Mouse (Mus musculus): ENCODE results near the gene Hs3st3b1.

The Hs3st3b1 gene

GRCm38 (mm10) chr11:63924286-63924930, 2.3 kb upstream of the Hs3st3b1 start:
- no peak for DNase-seq (ENCODE audit: extremely low read depth, low read depth)

- no peak for DNase-seq (ENCODE audit: extremely low read depth, low read depth)
Measured at GRCm38 (mm10) chr11:63923386-63923785, 1.3 kb upstream of the Hs3st3b1 start.

GRCm38 (mm10) chr11:63921044-63921951, 792 bp downstream of the Hs3st3b1 start:
- no peak for DNase-seq (ENCODE audit: extremely low read depth, low read depth)

GRCm38 (mm10) chr11:63920531-63920930, 1.6 kb downstream of the Hs3st3b1 start:
- no peak for DNase-seq (ENCODE audit: extremely low read depth, low read depth)

- no peak for DNase-seq (ENCODE audit: extremely low read depth, low read depth)
Measured at GRCm38 (mm10) chr11:63919211-63920098, 2.6 kb downstream of the Hs3st3b1 start.

- DNase-seq (ENCODE audit: extremely low read depth, low read depth), result no peak
Measured at GRCm38 (mm10) chr11:63918321-63919105, 3.6 kb downstream of the Hs3st3b1 start.

- no peak for DNase-seq (ENCODE audit: extremely low read depth, low read depth)
Measured at GRCm38 (mm10) chr11:63917561-63917960, 4.5 kb downstream of the Hs3st3b1 start.

- no peak for DNase-seq (ENCODE audit: extremely low read depth, low read depth)
Measured at GRCm38 (mm10) chr11:63914388-63914787, 7.7 kb downstream of the Hs3st3b1 start.

GRCm38 (mm10) chr11:63913936-63914335, 8.2 kb downstream of the Hs3st3b1 start:
- no peak for DNase-seq (ENCODE audit: extremely low read depth, low read depth)

GRCm38 (mm10) chr11:63911001-63911400, 11.1 kb downstream of the Hs3st3b1 start:
- DNase-seq (ENCODE audit: extremely low read depth, low read depth), result no peak

GRCm38 (mm10) chr11:63909961-63910360, 12.1 kb downstream of the Hs3st3b1 start:
- DNase-seq (ENCODE audit: extremely low read depth, low read depth), result no peak

- DNase-seq (ENCODE audit: extremely low read depth, low read depth), result no peak
Measured at GRCm38 (mm10) chr11:63908500-63908899, 13.6 kb downstream of the Hs3st3b1 start.

GRCm38 (mm10) chr11:63906552-63907353, 15.3 kb downstream of the Hs3st3b1 start:
- no peak for DNase-seq (ENCODE audit: extremely low read depth, low read depth)

- no peak for DNase-seq (ENCODE audit: extremely low read depth, low read depth)
Measured at GRCm38 (mm10) chr11:63904787-63905186, 17.3 kb downstream of the Hs3st3b1 start.

GRCm38 (mm10) chr11:63898509-63899168, 23.5 kb downstream of the Hs3st3b1 start:
- no peak for DNase-seq (ENCODE audit: extremely low read depth, low read depth)

GRCm38 (mm10) chr11:63897856-63898508, 24.1 kb downstream of the Hs3st3b1 start:
- DNase-seq (ENCODE audit: extremely low read depth, low read depth), result no peak

- DNase-seq (ENCODE audit: extremely low read depth, low read depth), result no peak
Measured at GRCm38 (mm10) chr11:63897011-63897410, 25.1 kb downstream of the Hs3st3b1 start.

GRCm38 (mm10) chr11:63894188-63894587, 27.9 kb downstream of the Hs3st3b1 start:
- DNase-seq (ENCODE audit: extremely low read depth, low read depth), result no peak

GRCm38 (mm10) chr11:63893557-63893956, 28.5 kb downstream of the Hs3st3b1 start:
- no peak for DNase-seq (ENCODE audit: extremely low read depth, low read depth)

Data from MEL-GATA-1-ER (cell line).